Mouse (Mus musculus) C2C12 (cell line): Measurements from ENCODE around the gene Arnt. TPM values are rescaled to one million over a fixed set of nuclear protein-coding genes. Genes with fewer than 3 reads are reported as not detected.

Experiments used
- H3K27me3 ChIP-seq: one replicate; pipeline ENCODE4 v1.6.1; 2011; ENCODE audit not compliant: control insufficient read depth, insufficient read depth, insufficient read length
- H3K36me3 ChIP-seq: one replicate; pipeline ENCODE4 v1.6.1; 2011; ENCODE audit not compliant: control insufficient read depth, insufficient read depth
- H3K4me3 ChIP-seq: one replicate; pipeline ENCODE4 v1.5.1; 2011; ENCODE audit warnings: mild to moderate bottlenecking, control low read depth; ENCODE audit not compliant: poor library complexity, insufficient read depth, severe bottlenecking
- H3K79me2 ChIP-seq: one replicate; pipeline ENCODE4 v1.6.1; 2011; ENCODE audit not compliant: control insufficient read depth, insufficient read depth
- H3K79me3 ChIP-seq: one replicate; pipeline ENCODE4 v1.6.1; 2011; ENCODE audit warnings: low read depth, control low read depth
- H3ac ChIP-seq: one replicate; pipeline ENCODE3; 2011; ENCODE audit warnings: low read depth; ENCODE audit not compliant: control insufficient read depth, insufficient read length
- CEBPB ChIP-seq: IDR thresholded peaks from one replicate; pipeline ENCODE4 v1.6.1; 2011; ENCODE audit warnings: low read depth, mild to moderate bottlenecking, control low read depth, moderate library complexity
- CTCF ChIP-seq: IDR thresholded peaks from one replicate; pipeline ENCODE4 v1.5.1; 2011; ENCODE audit not compliant: control insufficient read depth, insufficient read depth, insufficient read length
- FOSL1 ChIP-seq: IDR thresholded peaks from one replicate; pipeline ENCODE4 v1.8.0; 2011; ENCODE audit warnings: mild to moderate bottlenecking, low read length; ENCODE audit not compliant: poor library complexity, insufficient read depth, severe bottlenecking
- MAX ChIP-seq: IDR thresholded peaks from one replicate; pipeline ENCODE4 v1.6.1; 2011; ENCODE audit warnings: mild to moderate bottlenecking, control low read depth
- MYOD1 ChIP-seq: IDR thresholded peaks from one replicate; pipeline ENCODE4 v1.6.1; 2011; ENCODE audit warnings: low read depth; ENCODE audit not compliant: control insufficient read depth, insufficient read length
- MYOG ChIP-seq: IDR thresholded peaks from one replicate; pipeline ENCODE4 v1.6.1; 2011; ENCODE audit not compliant: control insufficient read depth, insufficient read length; ENCODE audit errors: extremely low read depth
- USF1 ChIP-seq: IDR thresholded peaks from one replicate; pipeline ENCODE4 v1.6.1; 2011; ENCODE audit warnings: low read depth, mild to moderate bottlenecking, control low read depth, moderate library complexity
- polyA plus RNA-seq: library from polyadenylated mRNA; unstranded; fragments of >200 nt; fragmentation: generic; extraction: Trizol; gene quantifications from one replicate; pipeline ENCODE4 v1.2.1, GENCODE M21; 2012; ENCODE audit warnings: missing spikeins

Arnt gene
- polyA plus RNA-seq, 1 experiment = 13.6 TPM

GRCm38 (mm10) chr3:95478966-95479365 is 44.8 kb downstream of the Arnt start:
- Histone ChIP-seq H3K4me3 (no peak overlapping the region), H3K36me3 (peaks cover 72% of the 10 kb centered on the region), H3K27me3 (no peaks in the 10 kb centered on the region), H3K79me2 (no peaks in the 10 kb centered on the region), H3K79me3 (no peaks in the 10 kb centered on the region), H3ac (no peak overlapping the region)
- TF ChIP-seq FOSL1 = no peak
- no peak for TF ChIP-seq MAX
- no peak for TF ChIP-seq USF1
- TF ChIP-seq MYOG = no peak
- TF ChIP-seq CEBPB = no peak
- no peak for TF ChIP-seq CTCF
- no peak for TF ChIP-seq MYOD1

- Histone ChIP-seq H3K27me3 (no peaks in the 10 kb centered on the region), H3K4me3 (no peak overlapping the region), H3ac (no peak overlapping the region), H3K79me3 (no peaks in the 10 kb centered on the region), H3K79me2 (no peaks in the 10 kb centered on the region), H3K36me3 (peaks cover 65% of the 10 kb centered on the region)
- TF ChIP-seq FOSL1 (no peak), USF1 (no peak)
These were observed 52.2 kb downstream of the Arnt start for GRCm38 (mm10) chr3:95486421-95486820.

GRCm38 (mm10) chr3:95488679-95489078 is 54.5 kb downstream of the Arnt start:
- Histone ChIP-seq H3K4me3 (no peak overlapping the region), H3K36me3 (peaks cover 71% of the 10 kb centered on the region), H3K79me3 (no peaks in the 10 kb centered on the region), H3ac (no peak overlapping the region), H3K27me3 (no peaks in the 10 kb centered on the region), H3K79me2 (no peaks in the 10 kb centered on the region)
- TF ChIP-seq FOSL1 = no peak
- TF ChIP-seq MAX = no peak
- TF ChIP-seq CTCF = no peak
- TF ChIP-seq MYOG = no peak
- no peak for TF ChIP-seq MYOD1
- TF ChIP-seq CEBPB = no peak
- no peak for TF ChIP-seq USF1

GRCm38 (mm10) chr3:95490238-95490637 is 56.0 kb downstream of the Arnt start:
- no peaks in the 10 kb centered on the region for H3K79me2 ChIP-seq

GRCm38 (mm10) chr3:95494342-95494741 is 60.2 kb downstream of the Arnt start:
- Histone ChIP-seq H3K36me3 (peaks cover 61% of the 10 kb centered on the region), H3ac (no peak overlapping the region), H3K4me3 (no peak overlapping the region), H3K79me3 (no peaks in the 10 kb centered on the region), H3K27me3 (no peaks in the 10 kb centered on the region), H3K79me2 (no peaks in the 10 kb centered on the region)
- TF ChIP-seq USF1 (no peak), FOSL1 (no peak), CTCF (peak; percentile 26), MYOD1 (no peak), CEBPB (no peak), MYOG (no peak), MAX (no peak)

More at GRCm38 (mm10) chr3:95490238-95490637, 56.0 kb downstream of the Arnt start:
- no peak overlapping the region for H3ac ChIP-seq
- no peaks in the 10 kb centered on the region for H3K79me3 ChIP-seq
- H3K27me3 ChIP-seq = no peaks in the 10 kb centered on the region
- H3K36me3 ChIP-seq = peaks cover 71% of the 10 kb centered on the region
- TF ChIP-seq FOSL1 (no peak), CTCF (no peak), CEBPB (no peak)
- no peak overlapping the region for H3K4me3 ChIP-seq

- Histone ChIP-seq H3K79me3 (no peaks in the 10 kb centered on the region), H3K27me3 (no peaks in the 10 kb centered on the region), H3ac (no peak overlapping the region), H3K36me3 (peaks cover 30% of the 10 kb centered on the region), H3K79me2 (no peaks in the 10 kb centered on the region), H3K4me3 (no peak overlapping the region)
- TF ChIP-seq CTCF (no peak), MYOD1 (no peak), MAX (no peak), USF1 (no peak), CEBPB (no peak), MYOG (no peak), FOSL1 (no peak)
These were observed 64.0 kb downstream of the Arnt start for GRCm38 (mm10) chr3:95498229-95498628.
